In the genomic region with DNA sequence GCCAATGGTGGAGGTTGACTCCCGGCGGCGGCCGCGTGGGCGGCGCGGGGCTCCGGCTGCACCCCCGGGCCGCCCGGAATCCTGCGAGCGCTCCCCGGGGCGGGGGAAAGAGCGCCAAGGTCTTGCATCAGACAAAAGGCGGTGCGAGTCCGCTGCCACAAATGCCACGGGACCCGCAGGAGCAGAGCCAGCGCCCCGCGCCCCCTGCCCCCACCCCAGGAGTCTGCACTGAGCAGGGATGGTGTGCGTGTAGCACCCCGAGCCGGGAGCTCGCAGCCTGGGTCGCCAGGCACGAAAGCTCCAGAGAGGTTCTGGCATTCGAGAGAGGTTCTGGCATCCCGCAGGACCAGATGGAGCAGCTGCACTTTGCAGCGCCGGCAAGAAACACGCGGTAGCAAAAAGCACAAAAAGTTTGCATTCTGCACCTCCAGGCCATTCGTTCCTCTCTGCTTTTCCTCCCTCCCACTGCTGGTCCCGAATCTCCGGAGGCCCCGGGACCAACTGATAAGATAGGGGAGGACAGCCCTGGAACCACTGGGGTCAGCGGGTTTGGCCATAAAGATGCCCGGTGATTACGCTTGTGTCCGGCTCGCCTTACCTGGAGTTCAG, we compare ENCODE assay signal across 8 mouse cellular contexts. TPM values are rescaled to one million over a fixed set of nuclear protein-coding genes. Genes with fewer than 3 reads are reported as not detected.
DNase-seq lines count a peak whose midpoint lies in the region; ATAC-seq and TF ChIP-seq lines count a peak whose summit lies in the region.

No protein-coding gene starts in this region.

- peak overlapping the region; percentile 74 for H3K9ac ChIP-seq in forebrain, embryonic 11.5 days (ENCODE audit: low read length)
- H3K9ac ChIP-seq in lung, postnatal 0 days (replicated peaks; ENCODE audit: low read depth), result no peak overlapping the region

- under 1% methylated on average over 46 of the region's 46 CpGs for WGBS in bone marrow, adult 2 months
- WGBS in forebrain, embryonic 11.5 days, result under 1% methylated on average over 46 of the region's 46 CpGs
- under 1% methylated on average over 42 of the region's 46 CpGs for WGBS in lung, postnatal 0 days

- no peak for TF ChIP-seq CTCF in bone marrow, adult 2 months (IDR thresholded peaks at IDR 0.05; ENCODE audit: control insufficient read depth, insufficient read depth, low read length)
- no peak for TF ChIP-seq CTCF in lung, postnatal 0 days (IDR thresholded peaks at IDR 0.05)

- no peaks in the 10 kb centered on the region for H3K9me3 ChIP-seq in forebrain, embryonic 11.5 days (ENCODE audit: control insufficient read depth, low read length)
- H3K9me3 ChIP-seq in lung, postnatal 0 days (ENCODE audit: low read length), result no peaks in the 10 kb centered on the region

- peak; percentile 14 for DNase-seq in ES-CJ7 (ENCODE audit: low read depth, low spot score)
- DNase-seq in forebrain, embryonic 11.5 days (ENCODE audit: low spot score), result peak; percentile 84
- DNase-seq in heart, postnatal 25 days (ENCODE audit: low spot score), result peak; percentile 24
- peak; percentile 65 to 81 for DNase-seq in layer of hippocampus, adult 18-20 months (ENCODE audit: low spot score in 2 of 2)
- DNase-seq in lung, postnatal 0 days (ENCODE audit: low spot score), result peak; percentile 31
- DNase-seq in ovary, postnatal 10 days (ENCODE audit: low spot score), result peak; percentile 40
- DNase-seq in urinary bladder, postnatal 25 days (ENCODE audit: low spot score), result peak; percentile 51

- no peak for TF ChIP-seq EP300 in lung, postnatal 0 days (IDR thresholded peaks at IDR 0.05)

- no peak for TF ChIP-seq POLR2A in bone marrow, adult 2 months (IDR thresholded peaks at IDR 0.05; ENCODE audit: borderline replicate concordance, control insufficient read depth, low read depth, low read length)

- H3K36me3 ChIP-seq in forebrain, embryonic 11.5 days (ENCODE audit: control insufficient read depth, insufficient read depth, low read length), result no peaks in the 10 kb centered on the region
- H3K36me3 ChIP-seq in lung, postnatal 0 days (ENCODE audit: insufficient read depth, low read length), result no peaks in the 10 kb centered on the region

- peaks cover 6% of the 10 kb centered on the region; the same call in 1 of the 2 replicates for H3K4me1 ChIP-seq in bone marrow, adult 2 months (ENCODE audit: control insufficient read depth, insufficient read depth, low read length)
- H3K4me1 ChIP-seq in forebrain, embryonic 11.5 days (replicated peaks; ENCODE audit: control insufficient read depth, insufficient read depth, low read length), result peaks cover 9% of the 10 kb centered on the region; the same call in 1 of the 2 replicates
- H3K4me1 ChIP-seq in lung, postnatal 0 days (ENCODE audit: insufficient read depth, low read depth, low read length), result peaks cover 8% of the 10 kb centered on the region; the same call in 1 of the 2 replicates

- H3K27me3 ChIP-seq in forebrain, embryonic 11.5 days (ENCODE audit: control insufficient read depth, insufficient read depth, low read length), result no peaks in the 10 kb centered on the region
- no peaks in the 10 kb centered on the region for H3K27me3 ChIP-seq in lung, postnatal 0 days (replicated peaks; ENCODE audit: insufficient read depth, low read length)

- peak; percentile 74 for ATAC-seq in forebrain, embryonic 11.5 days (replicated peaks; ENCODE audit: low FRiP score)
- peak; percentile 59 for ATAC-seq in lung, postnatal 0 days

- no peak overlapping the region for H3K27ac ChIP-seq in bone marrow, adult 2 months (ENCODE audit: control insufficient read depth, insufficient read depth, low read depth, low read length, poor library complexity)
- H3K27ac ChIP-seq in forebrain, embryonic 11.5 days (ENCODE audit: low read depth, low read length), result peak overlapping the region; percentile 39
- no peak overlapping the region for H3K27ac ChIP-seq in lung, postnatal 0 days (ENCODE audit: low read length)

- intact Hi-C loops in heart, postnatal 25 days (cut with DNase I), result no loop called here

- peak overlapping the region; percentile 61 for H3K4me3 ChIP-seq in bone marrow, adult 2 months (replicated peaks; ENCODE audit: control insufficient read depth, low read depth, low read length)
- peak overlapping the region; percentile 73 for H3K4me3 ChIP-seq in forebrain, embryonic 11.5 days (ENCODE audit: low read depth, low read length)
- H3K4me3 ChIP-seq in lung, postnatal 0 days (ENCODE audit: low read depth, low read length), result peak overlapping the region; percentile 44

- H3K4me2 ChIP-seq in forebrain, embryonic 11.5 days (ENCODE audit: low read depth, low read length, severe bottlenecking), result peak overlapping the region; percentile 82
- H3K4me2 ChIP-seq in lung, postnatal 0 days (replicated peaks; ENCODE audit: low read depth, low read length), result peak overlapping the region; percentile 96

RNA-seq across cellular contexts. Expression of gene Phgdh, which starts 0.6 kb away (rescaled TPM):
- 15.6 and 30.7 TPM in 2 replicates for polyA plus RNA-seq in bone marrow, adult 2 months (2011; ENCODE audit: insufficient read depth, insufficient read length, low replicate concordance, missing spikeins)
- polyA plus RNA-seq in forebrain, embryonic 11.5 days (2014; fragmentation: Nextera tagmentation; extraction: Ambion mirVana), result 332 and 367 TPM in 2 replicates
- 1 to 10 TPM; 2.2 to 3.1 TPM for total RNA-seq in heart, postnatal 25 days (2021)
- 10 to 100 TPM; 65.4 to 68.8 TPM for total RNA-seq in layer of hippocampus, adult 18-20 months (2021)
- polyA plus RNA-seq in lung, postnatal 0 days (2015; fragmentation: Nextera tagmentation; extraction: Ambion mirVana), result 12.1 and 15.1 TPM in 2 replicates

RNA-seq across cellular contexts. Expression of gene Zfp697, which starts 43.1 kb away (rescaled TPM):
- not detected in 2 replicates for polyA plus RNA-seq in bone marrow, adult 2 months (2011; ENCODE audit: insufficient read depth, insufficient read length, low replicate concordance, missing spikeins)
- 8.9 and 11.9 TPM in 2 replicates for polyA plus RNA-seq in forebrain, embryonic 11.5 days (2014; fragmentation: Nextera tagmentation; extraction: Ambion mirVana)
- 1 to 10 TPM; 5.6 to 6.8 TPM for total RNA-seq in heart, postnatal 25 days (2021)
- total RNA-seq in layer of hippocampus, adult 18-20 months (2021), result 10 to 100 TPM; 25.8 to 27.0 TPM
- polyA plus RNA-seq in lung, postnatal 0 days (2015; fragmentation: Nextera tagmentation; extraction: Ambion mirVana), result 9.2 and 10.6 TPM in 2 replicates

RNA-seq across cellular contexts. Expression of gene Hmgcs2, which starts 59.0 kb away (rescaled TPM):
- polyA plus RNA-seq in bone marrow, adult 2 months (2011; ENCODE audit: insufficient read depth, insufficient read length, low replicate concordance, missing spikeins), result 1.1 and 4.4 TPM in 2 replicates
- polyA plus RNA-seq in forebrain, embryonic 11.5 days (2014; fragmentation: Nextera tagmentation; extraction: Ambion mirVana), result 0.63 and 1.2 TPM in 2 replicates
- total RNA-seq in heart, postnatal 25 days (2021), result 10 to 100 TPM; 12.7 to 14.3 TPM
- total RNA-seq in layer of hippocampus, adult 18-20 months (2021), result 1 to 10 TPM; 7.0 to 8.8 TPM
- polyA plus RNA-seq in lung, postnatal 0 days (2015; fragmentation: Nextera tagmentation; extraction: Ambion mirVana), result 12.8 and 34.0 TPM in 2 replicates

Comparison
In these comparisons a context has a peak if more than half of its experiments do, and no peak if none do; other contexts are left out.
1. DNase-seq: peak in every context shown above with its lines; median percentile 84 in forebrain, embryonic 11.5 days; 73 in layer of hippocampus, adult 18-20 months; 51 in urinary bladder, postnatal 25 days; 40 in ovary, postnatal 10 days; 31 in lung, postnatal 0 days; 24 in heart, postnatal 25 days; 14 in ES-CJ7.
2. RNA of gene Phgdh, which starts 0.6 kb away (polyA plus RNA-seq): 332 to 367 TPM in forebrain, embryonic 11.5 days; 15.6 to 30.7 TPM in bone marrow, adult 2 months and 12.1 to 15.1 TPM in lung, postnatal 0 days; every median in the first group is over 10 times any median in the second.
3. Peak in every context shown above with its lines, with median percentiles within 50 percentile points of each other: H3K4me3 ChIP-seq.